Mouse (Mus musculus) CH12.LX (cell line): ENCODE results near the gene Tnfrsf9. TPM values are rescaled to one million over a fixed set of nuclear protein-coding genes. Genes with fewer than 3 reads are reported as not detected.

Experiments used
- DNase-seq: peaks from one replicate; pipeline ENCODE4 v3.0.0-alpha.2; 2013; ENCODE audit errors: extremely low read depth
- H3K27ac ChIP-seq: 2 replicates; pipeline ENCODE4 v1.5.1; 2012; ENCODE audit warnings: low read depth, mild to moderate bottlenecking, control low read depth, moderate library complexity; ENCODE audit not compliant: insufficient read depth
- H3K27me3 ChIP-seq: replicated peaks from 2 replicates; pipeline ENCODE3; 2012; ENCODE audit warnings: inconsistent platforms
- H3K36me3 ChIP-seq, 2 experiments: replicated peaks in 1 of 2; 2 replicates each; pipeline versions ENCODE3 to v1.6.1; 2012; ENCODE audit warnings: inconsistent platforms in 1 of 2, low read length in 1 of 2, mild to moderate bottlenecking in 1 of 2, mixed read lengths in 1 of 2, moderate library complexity in 1 of 2; ENCODE audit not compliant: control insufficient read depth in 1 of 2, insufficient read depth in 1 of 2
- H3K4me1 ChIP-seq, 2 experiments: 2 replicates each; pipeline ENCODE4 v1.6.1; 2012; ENCODE audit warnings: inconsistent platforms in 1 of 2, moderate library complexity in 1 of 2; ENCODE audit not compliant: insufficient read depth in 2 of 2, control insufficient read depth in 1 of 2
- H3K4me2 ChIP-seq: 2 replicates; pipeline ENCODE4 v1.6.1; 2012; ENCODE audit warnings: low read depth, mild to moderate bottlenecking, control low read depth; ENCODE audit not compliant: poor library complexity, insufficient read depth, severe bottlenecking
- H3K4me3 ChIP-seq, 3 experiments: fragments of 150-350 bp in 1 of 3; sonication (generic) in 1 of 3; replicated peaks in 1 of 3; 2 replicates each; pipeline versions ENCODE3 to v1.5.1; 2011 to 2012; ENCODE audit warnings: low read depth in 2 of 3, low read length in 2 of 3, mild to moderate bottlenecking in 2 of 3, moderate library complexity in 2 of 3, control low read depth in 1 of 3, improper control_type of control experiment in 1 of 3, inconsistent platforms in 1 of 3, mixed read lengths in 1 of 3; ENCODE audit not compliant: poor library complexity in 1 of 3
- H3K79me2 ChIP-seq: replicated peaks from 2 replicates; pipeline ENCODE4 v1.6.1; 2012; ENCODE audit warnings: mild to moderate bottlenecking, moderate library complexity; ENCODE audit not compliant: control insufficient read depth, poor library complexity, insufficient read depth, severe bottlenecking; ENCODE audit errors: extremely low read depth
- H3K9ac ChIP-seq: 2 replicates; pipeline ENCODE4 v1.6.1; 2012; ENCODE audit warnings: low read depth, mild to moderate bottlenecking, control low read depth, moderate library complexity; ENCODE audit not compliant: insufficient read depth
- H3K9me3 ChIP-seq: replicated peaks from 2 replicates; pipeline ENCODE3; 2012; ENCODE audit warnings: low read length, inconsistent platforms, mixed read lengths
- BHLHE40 ChIP-seq: IDR thresholded peaks from 2 replicates; pipeline ENCODE4 v1.6.1; 2011; ENCODE audit warnings: mild to moderate bottlenecking, low read depth, low read length, improper control_type of control experiment
- CHD1 ChIP-seq: IDR thresholded peaks from 2 replicates; pipeline ENCODE4 v1.6.1; 2012; ENCODE audit warnings: low read depth, low read length, improper control_type of control experiment, inconsistent platforms
- CTCF ChIP-seq, 2 experiments: IDR thresholded peaks in 1 of 2; conservative IDR thresholded peaks in 1 of 2; 2 replicates each; pipeline ENCODE4 v1.5.1; 2011 to 2012; ENCODE audit warnings: low read depth in 2 of 2, low read length in 2 of 2, improper control_type of control experiment in 1 of 2, inconsistent platforms in 1 of 2, mild to moderate bottlenecking in 1 of 2, moderate library complexity in 1 of 2
- E2F4 ChIP-seq: IDR thresholded peaks from 2 replicates; pipeline ENCODE4 v1.6.1; 2011; ENCODE audit warnings: low read depth, low read length, improper control_type of control experiment; ENCODE audit not compliant: insufficient replicate concordance
- ELF1 ChIP-seq: IDR thresholded peaks from 2 replicates; pipeline ENCODE4 v1.6.1; 2014; ENCODE audit warnings: low read depth, mild to moderate bottlenecking, inconsistent platforms, low read length, improper control_type of control experiment
- EP300 ChIP-seq: IDR thresholded peaks from 2 replicates; pipeline ENCODE4 v1.6.1; 2011; ENCODE audit warnings: low read length, improper control_type of control experiment
- ETS1 ChIP-seq: conservative IDR thresholded peaks from 2 replicates; pipeline ENCODE4 v1.6.1; 2012; ENCODE audit warnings: low read depth, mild to moderate bottlenecking, inconsistent platforms, low read length, improper control_type of control experiment, moderate library complexity
- JUN ChIP-seq: IDR thresholded peaks from 2 replicates; pipeline ENCODE4 v1.6.1; 2011; ENCODE audit warnings: low read depth, mild to moderate bottlenecking, low read length, improper control_type of control experiment, moderate library complexity; ENCODE audit not compliant: insufficient read depth
- MAFK ChIP-seq: IDR thresholded peaks from 2 replicates; pipeline ENCODE4 v1.6.1; 2011; ENCODE audit warnings: low read length, improper control_type of control experiment; ENCODE audit not compliant: insufficient replicate concordance
- MAX ChIP-seq: IDR thresholded peaks from 2 replicates; pipeline ENCODE4 v1.6.1; 2011; ENCODE audit warnings: low read length, improper control_type of control experiment
- MAZ ChIP-seq: IDR thresholded peaks from 2 replicates; pipeline ENCODE4 v1.6.1; 2012; ENCODE audit warnings: low read depth, mild to moderate bottlenecking, inconsistent platforms, low read length, improper control_type of control experiment, moderate library complexity
- MXI1 ChIP-seq: IDR thresholded peaks from 2 replicates; pipeline ENCODE4 v1.6.1; 2011; ENCODE audit warnings: mild to moderate bottlenecking, low read depth, low read length, improper control_type of control experiment
- MYC ChIP-seq: IDR thresholded peaks from 2 replicates; pipeline ENCODE4 v1.6.1; 2011; ENCODE audit warnings: low read depth, mild to moderate bottlenecking, improper control_type of control experiment, low read length
- PAX5 ChIP-seq: IDR thresholded peaks from 2 replicates; pipeline ENCODE4 v1.6.1; 2012; ENCODE audit warnings: low read length, inconsistent platforms, mixed read lengths
- POLR2A ChIP-seq: IDR thresholded peaks from 2 replicates; pipeline ENCODE4 v1.6.1; 2011; ENCODE audit warnings: low read depth, mild to moderate bottlenecking, improper control_type of control experiment, low read length
- SIN3A ChIP-seq: IDR thresholded peaks from 2 replicates; pipeline ENCODE4 v1.6.1; 2012; ENCODE audit warnings: low read length, improper control_type of control experiment, inconsistent platforms
- SMC3 ChIP-seq: IDR thresholded peaks from 2 replicates; pipeline ENCODE4 v1.6.1; 2011; ENCODE audit warnings: low read depth, low read length, improper control_type of control experiment
- UBTF ChIP-seq: IDR thresholded peaks from 2 replicates; pipeline ENCODE4 v1.6.1; 2012; ENCODE audit warnings: low read depth, mild to moderate bottlenecking, inconsistent platforms, low read length, improper control_type of control experiment, moderate library complexity
- USF1 ChIP-seq: IDR thresholded peaks from 2 replicates; pipeline ENCODE4 v1.6.1; 2014; ENCODE audit warnings: low read depth, mild to moderate bottlenecking, inconsistent platforms, low read length, improper control_type of control experiment
- USF2 ChIP-seq: conservative IDR thresholded peaks from 2 replicates; pipeline ENCODE4 v1.6.1; 2011; ENCODE audit warnings: low read depth, low read length, improper control_type of control experiment
- ZKSCAN1 ChIP-seq: IDR thresholded peaks from 2 replicates; pipeline ENCODE4 v1.6.1; 2012; ENCODE audit warnings: low read depth, inconsistent platforms, low read length, improper control_type of control experiment, borderline replicate concordance
- ZNF384 ChIP-seq: IDR thresholded peaks from 2 replicates; pipeline ENCODE4 v1.6.1; 2012; ENCODE audit warnings: low read depth, low read length, improper control_type of control experiment, inconsistent platforms
- dilution Hi-C: fragments of 300-500 bp; cut with MboI; formaldehyde crosslinking; loops from 2 replicates; pipeline ENCODE4 v1.14.3; 2020; ENCODE audit warnings: low sequenced_read_pairs; ENCODE audit not compliant: extremely low pct_unique_long_range_greater_than_20kb, extremely low pct_ligation_motif_present
- in situ Hi-C: fragments of 300-500 bp; cut with MboI; formaldehyde crosslinking; loops from 3 replicates; pipeline ENCODE4 v1.14.3; 2019; ENCODE audit warnings: low sequenced_read_pairs, low pct_ligation_motif_present, low pct_unique_long_range_greater_than_20kb, mixed read lengths
- polyA plus RNA-seq: library from polyadenylated mRNA; unstranded; fragments of >175 nt; gene quantifications from 2 replicates; pipeline ENCODE4 v1.2.1, GENCODE M21; 2012; ENCODE audit warnings: low read depth; ENCODE audit not compliant: insufficient read length
- total RNA-seq, 2 experiments: library from RNA; depleted of rRNA; stranded (reverse); fragments of 300-350 nt in 1 of 2; fragments of >200 nt in 1 of 2; gene quantifications; 2 replicates each; pipeline ENCODE4 v1.2.3; 2012 to 2014

The Tnfrsf9 gene
- total and polyA plus RNA-seq, 3 experiments = 2.2 to 3.1 (median 2.9) TPM

- no peak overlapping the region for H3K27ac ChIP-seq
- no peak for TF ChIP-seq BHLHE40
- 0 out of 2 replicates have a peak, but pooled peaks have one; percentile 7 for TF ChIP-seq JUN
- in situ Hi-C loops = no loop called here
- no peaks in the 10 kb centered on the region for H3K36me3 ChIP-seq
- H3K79me2 ChIP-seq = no peaks in the 10 kb centered on the region
- peaks cover 12 to 26% of the 10 kb centered on the region in 2 experiments for H3K4me1 ChIP-seq
- no peak overlapping the region for H3K9ac ChIP-seq
- no peak overlapping the region for H3K4me2 ChIP-seq
- H3K4me3 ChIP-seq = no peak overlapping the region
- peaks cover 3% of the 10 kb centered on the region for H3K9me3 ChIP-seq
- no peak for DNase-seq
- H3K27me3 ChIP-seq = peaks cover 2% of the 10 kb centered on the region
- dilution Hi-C loops = no loop called here
Observed at GRCm38 (mm10) chr4:150924936-150925335, 10.6 kb downstream of the Tnfrsf9 start.

DNA sequence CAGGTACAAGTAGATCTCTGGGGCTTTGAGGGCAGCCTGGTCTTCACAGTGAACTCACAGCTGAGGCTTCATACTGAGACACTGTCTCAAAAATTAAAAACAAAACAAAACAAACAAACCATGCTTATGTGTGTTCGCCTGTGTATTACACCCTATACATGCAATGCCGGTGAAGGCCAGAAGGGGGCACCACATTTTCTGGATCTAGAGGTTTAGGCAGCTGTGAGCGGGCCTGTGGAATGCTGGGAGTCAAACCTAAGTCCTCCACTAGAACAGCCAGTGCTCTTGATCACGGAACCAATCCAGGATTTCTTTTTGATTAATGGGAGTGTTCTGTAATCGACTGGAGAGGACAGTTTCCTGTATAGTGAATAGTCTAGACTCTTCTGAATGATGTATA is 11.6 kb downstream of the Tnfrsf9 start:
- Histone ChIP-seq H3K79me2 (no peaks in the 10 kb centered on the region), H3K36me3 (no peaks in the 10 kb centered on the region), H3K4me2 (no peak overlapping the region), H3K27ac (no peak overlapping the region), H3K9ac (no peak overlapping the region), H3K4me1 (peaks cover 12 to 26% of the 10 kb centered on the region in 2 experiments), H3K27me3 (peaks cover 2% of the 10 kb centered on the region), H3K9me3 (peaks cover 3% of the 10 kb centered on the region), H3K4me3 (no peak overlapping the region)
- in situ Hi-C loops = no loop called here
- TF ChIP-seq SMC3 (peak; percentile 41), POLR2A (no peak), USF2 (no peak), CHD1 (no peak), MAFK (no peak), E2F4 (no peak), PAX5 (no peak), CTCF (conservative IDR thresholded peaks at IDR 0.05 in 1 of 2, IDR thresholded peaks at IDR 0.05 in 1 of 2; ENCODE audit: low read depth in 2 of 2, low read length in 2 of 2) (peak; percentile 57 to 61)
- dilution Hi-C loops = no loop called here
- peak; percentile 58 for DNase-seq

DNA sequence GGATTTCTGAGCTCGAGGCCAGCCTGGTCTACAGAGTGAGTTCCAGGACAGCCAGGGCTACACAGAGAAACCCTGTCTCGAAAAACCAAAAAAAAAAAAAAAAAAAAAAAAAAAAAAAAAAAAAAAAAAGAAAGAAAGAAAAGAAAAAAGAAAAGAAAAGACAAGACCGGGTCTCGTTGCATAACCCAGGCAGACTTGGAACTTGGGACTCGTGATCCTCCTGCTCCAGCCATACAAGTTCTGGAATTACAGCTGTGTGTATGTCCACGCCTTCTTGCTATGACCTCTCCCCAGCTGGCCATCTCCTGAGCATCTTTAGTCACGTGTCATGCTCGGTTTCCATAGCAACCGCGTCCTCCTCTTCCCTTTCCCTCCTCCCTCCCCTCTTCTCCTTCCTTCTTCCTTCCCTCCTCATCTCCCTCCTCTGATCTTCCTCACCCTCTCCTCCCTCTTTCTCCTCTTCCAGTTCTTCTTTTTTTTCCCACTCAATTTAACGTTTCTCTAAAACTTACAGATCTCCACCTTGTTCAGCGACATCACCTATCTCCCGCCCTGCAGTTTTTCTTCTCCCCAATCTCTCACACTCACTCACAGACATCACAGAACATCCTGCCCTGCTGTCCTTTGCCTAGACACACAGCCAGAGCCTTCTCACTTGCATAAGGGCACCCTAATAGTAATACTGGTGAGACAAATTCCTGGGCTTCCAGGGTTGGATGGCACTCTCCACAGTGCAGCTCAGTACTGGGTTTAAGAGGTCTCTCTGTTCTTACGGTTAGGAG is 12.8 kb downstream of the Tnfrsf9 start:
- H3K4me3 ChIP-seq = peak overlapping the region in 2 of 3 experiments; percentile 11 to 13
- no peak overlapping the region; the same call in 1 of the 2 replicates for H3K9ac ChIP-seq
- peak overlapping the region; percentile 72 for H3K27ac ChIP-seq

More for the DNA sequence above, 12.8 kb downstream of the Tnfrsf9 start:
- no peaks in the 10 kb centered on the region for H3K36me3 ChIP-seq
- peak overlapping the region; percentile 95 for H3K4me2 ChIP-seq
- TF ChIP-seq UBTF (no peak), USF1 (peak; percentile 82), MAX (peak; percentile 79), USF2 (peak; percentile 79), ELF1 (no peak), MAZ (no peak), ZNF384 (peak; percentile 93), BHLHE40 (peak; percentile 90), EP300 (no peak), ZKSCAN1 (no peak), MXI1 (peak; percentile 92), ETS1 (0 out of 2 replicates have a peak, but pooled peaks have one; percentile 35), SIN3A (peak; percentile 84), MYC (0 out of 2 replicates have a peak, but pooled peaks have one; percentile 43)
- in situ Hi-C loops (no loop called here), dilution Hi-C loops (no loop called here)
- H3K27me3 ChIP-seq = peaks cover 2% of the 10 kb centered on the region
- peak; percentile 79 for DNase-seq
- H3K79me2 ChIP-seq = no peaks in the 10 kb centered on the region
- peaks cover 10 to 20% of the 10 kb centered on the region in 2 experiments for H3K4me1 ChIP-seq
- H3K9me3 ChIP-seq = peaks cover under 1% of the 10 kb centered on the region
